Mouse (Mus musculus): ENCODE results near the gene Tcaf3. TPM values are rescaled to one million over a fixed set of nuclear protein-coding genes. Genes with fewer than 3 reads are reported as not detected.

The Tcaf3 gene
- 0.05 TPM in 1 of 2 replicates, not detected in the other for polyA plus RNA-seq (2015; fragmentation: Nextera tagmentation; extraction: Ambion mirVana)

GRCm38 (mm10) chr6:42597592-42597991 lies at the start of gene Tcaf3:
Tcaf3 (minus strand) TSS chr6:42597692.
- H3K4me1 ChIP-seq: no peaks in the 10 kb centered on the region
- no peaks in the 10 kb centered on the region for H3K36me3 ChIP-seq
- 63% methylated on average over 4 of the region's 4 CpGs for WGBS
- H3K9ac ChIP-seq: no peak within 1 kb of the TSS
- H3K9me3 ChIP-seq (replicated peaks): no peaks in the 10 kb centered on the region
- no peaks in the 10 kb centered on the region for H3K27me3 ChIP-seq
- ATAC-seq (ENCODE audit: insufficient number of reproducible peaks, low FRiP score, low TSS enrichment, low read depth): no peak
- H3K4me3 ChIP-seq (replicated peaks): no peak within 1 kb of the TSS
- no peak within 1 kb of the TSS for H3K27ac ChIP-seq (replicated peaks)
- no peak within 1 kb of the TSS for H3K4me2 ChIP-seq (replicated peaks)

- no peak within 1 kb of the TSS for H3K9ac ChIP-seq
- H3K4me2 ChIP-seq (replicated peaks): peak within 1 kb of the TSS; percentile 65
- ATAC-seq (ENCODE audit: insufficient number of reproducible peaks, low FRiP score, low TSS enrichment, low read depth): peak; percentile 97
- H3K9me3 ChIP-seq (replicated peaks): no peaks in the 10 kb centered on the region
- under 1% methylated on average over 23 of the region's 23 CpGs for WGBS
- H3K27ac ChIP-seq (replicated peaks): peak within 1 kb of the TSS; percentile 22; the same call in 1 of the 2 replicates
- H3K27me3 ChIP-seq: no peaks in the 10 kb centered on the region
- H3K4me3 ChIP-seq (replicated peaks): peak within 1 kb of the TSS; percentile 46
- H3K36me3 ChIP-seq: no peaks in the 10 kb centered on the region
- H3K4me1 ChIP-seq: no peaks in the 10 kb centered on the region
Observed at GRCm38 (mm10) chr6:42644912-42645549, 47.5 kb upstream of the Tcaf3 start, which contains the start of gene Tcaf2. Tcaf2 (minus strand) TSS chr6:42645254.

DNA sequence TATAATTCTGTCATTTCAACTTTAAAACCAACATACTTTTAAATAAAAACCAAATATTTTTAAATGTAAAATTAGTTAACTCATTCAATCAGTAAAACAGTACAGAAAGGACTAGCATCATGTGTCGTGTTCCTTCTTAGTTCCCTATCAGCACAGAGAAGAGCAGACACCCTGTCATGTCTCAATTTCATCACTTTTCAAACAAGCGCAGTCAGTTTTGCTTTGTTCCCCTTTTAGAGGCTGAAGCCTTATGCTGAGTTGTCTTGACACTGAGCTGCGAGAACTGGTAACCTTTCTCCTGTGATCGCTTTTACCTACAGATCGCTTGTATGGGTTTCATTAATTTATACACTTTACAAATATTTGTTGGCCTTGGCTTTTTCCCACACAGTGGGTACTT lies 36.9 kb upstream of the Tcaf3 start:
- no peak overlapping the region for H3K4me2 ChIP-seq (replicated peaks)
- no peak overlapping the region for H3K27ac ChIP-seq (replicated peaks)
- H3K9me3 ChIP-seq (replicated peaks): no peaks in the 10 kb centered on the region
- no peak overlapping the region for H3K4me3 ChIP-seq (replicated peaks)
- WGBS: 81% methylated on average over 5 of the region's 5 CpGs
- H3K9ac ChIP-seq: no peak overlapping the region
- no peaks in the 10 kb centered on the region for H3K27me3 ChIP-seq
- no peak for ATAC-seq (ENCODE audit: insufficient number of reproducible peaks, low FRiP score, low TSS enrichment, low read depth)
- no peaks in the 10 kb centered on the region for H3K4me1 ChIP-seq
- H3K36me3 ChIP-seq: no peaks in the 10 kb centered on the region

DNA sequence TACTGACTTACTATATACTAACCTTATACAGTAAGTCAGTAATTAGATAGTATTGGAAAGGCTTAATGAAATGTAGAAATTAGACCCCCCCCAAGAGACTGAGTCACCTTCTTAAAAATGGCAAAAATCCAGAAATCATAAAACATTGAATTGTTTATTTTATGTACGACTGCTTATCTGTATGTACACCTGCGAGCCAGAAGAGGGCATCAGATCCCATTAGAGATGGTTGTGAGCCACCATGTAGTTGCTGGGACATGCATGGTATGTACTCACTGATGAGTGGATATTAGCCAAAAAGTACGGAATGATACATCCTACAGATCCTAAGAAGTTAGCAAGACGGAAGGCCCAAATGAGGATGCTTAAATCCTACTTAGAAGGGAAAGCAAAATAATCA lies 33.9 kb upstream of the Tcaf3 start:
- Histone ChIP-seq H3K27me3 (no peaks in the 10 kb centered on the region), H3K9me3 (replicated peaks) (no peaks in the 10 kb centered on the region), H3K4me3 (replicated peaks) (no peak overlapping the region), H3K27ac (replicated peaks) (no peak overlapping the region), H3K9ac (no peak overlapping the region), H3K4me2 (replicated peaks) (no peak overlapping the region), H3K36me3 (no peaks in the 10 kb centered on the region), H3K4me1 (no peaks in the 10 kb centered on the region)
- WGBS: 76% methylated on average over 4 of the region's 4 CpGs
- ATAC-seq (ENCODE audit: insufficient number of reproducible peaks, low FRiP score, low TSS enrichment, low read depth): no peak

DNA sequence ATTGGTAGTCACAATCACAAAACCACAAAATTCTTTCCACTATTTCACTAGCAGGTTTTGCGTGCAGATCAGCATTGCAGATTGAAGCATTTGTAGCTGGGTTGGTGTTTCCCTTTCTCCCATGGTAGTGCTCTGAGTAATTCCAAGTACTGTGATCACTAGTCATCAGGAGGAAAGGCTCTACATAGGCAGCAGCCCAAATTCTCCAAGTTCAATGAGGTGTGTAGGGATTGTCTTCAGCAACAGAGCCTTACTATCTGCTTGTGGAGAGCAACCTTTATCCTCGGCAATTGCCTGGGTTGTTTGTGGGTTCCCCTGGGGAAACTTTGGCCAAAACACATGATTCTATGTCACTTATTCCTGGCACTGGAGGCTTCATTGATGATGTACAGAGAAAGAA lies 19.4 kb upstream of the Tcaf3 start:
- Histone ChIP-seq H3K9ac (no peak overlapping the region), H3K27me3 (no peaks in the 10 kb centered on the region), H3K4me1 (no peaks in the 10 kb centered on the region), H3K27ac (replicated peaks) (no peak overlapping the region), H3K36me3 (no peaks in the 10 kb centered on the region), H3K4me2 (replicated peaks) (no peak overlapping the region), H3K4me3 (replicated peaks) (no peak overlapping the region), H3K9me3 (replicated peaks) (no peaks in the 10 kb centered on the region)
- 68% methylated on average over 2 of the region's 2 CpGs for WGBS
- ATAC-seq (ENCODE audit: insufficient number of reproducible peaks, low FRiP score, low TSS enrichment, low read depth): no peak

DNA sequence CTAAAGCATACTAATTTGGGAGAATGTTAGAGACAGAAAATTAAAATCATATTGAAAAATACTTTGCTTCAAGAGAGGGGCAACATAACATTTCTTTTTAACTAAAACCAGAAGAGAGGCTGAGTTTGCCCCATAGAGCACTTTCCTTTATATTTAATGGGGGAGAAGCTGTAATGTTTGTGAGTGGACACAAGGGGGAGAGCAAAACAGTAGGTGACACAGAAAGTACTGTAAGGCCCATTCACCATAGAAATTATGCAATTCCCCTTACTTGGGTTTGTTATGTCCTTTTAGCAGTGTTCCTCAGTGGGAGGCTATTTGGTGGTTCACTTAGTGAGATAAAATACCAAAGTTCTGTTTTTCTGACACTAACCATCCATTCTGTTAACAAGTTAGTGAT lies 14.7 kb upstream of the Tcaf3 start:
- H3K9me3 ChIP-seq (replicated peaks): no peaks in the 10 kb centered on the region
- no peak overlapping the region for H3K4me3 ChIP-seq (replicated peaks)
- no peaks in the 10 kb centered on the region for H3K4me1 ChIP-seq
- H3K36me3 ChIP-seq: no peaks in the 10 kb centered on the region
- no peak overlapping the region for H3K9ac ChIP-seq
- no peak overlapping the region for H3K27ac ChIP-seq (replicated peaks)
- H3K27me3 ChIP-seq: no peaks in the 10 kb centered on the region
- no peak overlapping the region for H3K4me2 ChIP-seq (replicated peaks)
- no peak for ATAC-seq (ENCODE audit: insufficient number of reproducible peaks, low FRiP score, low TSS enrichment, low read depth)

DNA sequence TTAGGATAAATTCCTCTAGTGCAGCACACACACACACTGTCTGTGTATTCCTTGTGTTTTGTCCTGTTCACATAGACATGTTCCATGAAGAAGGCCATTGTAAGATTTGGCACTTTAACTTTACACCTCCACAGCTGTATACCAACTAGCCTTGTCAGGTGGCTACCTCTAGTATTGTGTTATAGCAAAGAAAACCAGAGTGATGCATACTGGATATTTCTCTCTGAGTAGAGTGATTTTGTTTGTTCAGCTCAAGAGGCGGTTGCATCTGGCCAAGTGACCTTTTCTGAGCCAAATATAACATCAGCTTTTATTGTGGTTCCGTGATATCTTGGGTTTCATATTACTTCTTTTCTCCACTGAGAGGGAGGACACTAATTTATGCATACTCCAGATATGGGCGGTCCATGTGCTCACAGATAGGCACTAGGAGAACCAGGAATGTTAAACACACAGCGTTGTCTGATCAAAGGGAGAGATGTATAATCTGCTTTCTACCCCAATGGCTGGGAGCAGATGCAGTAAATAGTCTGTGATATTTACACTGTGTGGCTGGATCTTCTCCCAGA lies 13.5 kb upstream of the Tcaf3 start:
- 54% methylated on average over 4 of the region's 4 CpGs for WGBS
- Histone ChIP-seq H3K27ac (replicated peaks) (no peak overlapping the region), H3K9me3 (replicated peaks) (no peaks in the 10 kb centered on the region), H3K4me2 (replicated peaks) (no peak overlapping the region), H3K36me3 (no peaks in the 10 kb centered on the region), H3K4me1 (no peaks in the 10 kb centered on the region), H3K27me3 (no peaks in the 10 kb centered on the region), H3K9ac (no peak overlapping the region), H3K4me3 (replicated peaks) (no peak overlapping the region)
- ATAC-seq (ENCODE audit: insufficient number of reproducible peaks, low FRiP score, low TSS enrichment, low read depth): no peak

DNA sequence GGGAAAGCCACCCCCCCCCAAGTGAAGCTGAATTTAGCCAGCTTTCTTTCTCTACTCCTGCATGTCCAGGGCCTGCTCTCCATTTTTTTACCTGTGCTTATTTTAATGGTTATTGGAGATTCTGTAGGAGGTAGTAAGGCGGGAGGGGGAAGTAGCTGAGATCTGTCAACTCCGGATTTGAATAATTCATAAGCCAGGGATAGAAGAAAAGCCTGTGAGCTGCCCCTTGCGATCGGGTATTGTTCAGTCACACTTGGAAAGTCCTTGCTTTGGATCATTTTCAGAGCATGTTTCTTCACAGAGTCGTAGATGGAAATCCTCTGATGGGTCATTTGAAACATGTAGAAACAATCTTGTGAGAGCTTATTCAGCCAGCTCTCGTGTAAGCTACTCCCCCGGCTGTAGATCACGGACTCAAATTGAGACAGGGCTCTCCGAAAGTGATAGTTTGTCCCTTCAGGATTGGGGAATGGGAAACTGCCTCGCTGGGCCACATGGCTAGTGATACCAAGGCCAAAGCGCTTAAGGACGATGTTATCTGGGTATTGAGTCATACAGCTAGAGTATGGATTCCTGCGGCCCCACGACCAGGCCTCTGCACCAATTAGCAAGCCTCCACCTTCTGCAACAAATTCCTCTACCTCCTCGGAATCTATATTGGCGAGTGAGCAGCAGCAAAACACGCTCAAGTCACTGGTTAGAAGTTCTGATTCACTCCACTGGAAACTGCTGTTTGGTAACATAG lies 4.2 kb downstream of the Tcaf3 start:
- no peaks in the 10 kb centered on the region for H3K4me1 ChIP-seq
- H3K4me2 ChIP-seq (replicated peaks): no peak overlapping the region
- H3K9ac ChIP-seq: no peak overlapping the region
- no peaks in the 10 kb centered on the region for H3K36me3 ChIP-seq
- H3K27me3 ChIP-seq: no peaks in the 10 kb centered on the region
- WGBS: 79% methylated on average over 17 of the region's 17 CpGs
- no peak overlapping the region for H3K27ac ChIP-seq (replicated peaks)
- H3K9me3 ChIP-seq (replicated peaks): no peaks in the 10 kb centered on the region
- no peak overlapping the region for H3K4me3 ChIP-seq (replicated peaks)
- no peak for ATAC-seq (ENCODE audit: insufficient number of reproducible peaks, low FRiP score, low TSS enrichment, low read depth)

- Histone ChIP-seq H3K9me3 (replicated peaks) (no peaks in the 10 kb centered on the region), H3K4me2 (replicated peaks) (no peak overlapping the region), H3K4me3 (replicated peaks) (no peak overlapping the region), H3K27me3 (no peaks in the 10 kb centered on the region), H3K9ac (no peak overlapping the region), H3K36me3 (no peaks in the 10 kb centered on the region), H3K27ac (replicated peaks) (no peak overlapping the region), H3K4me1 (peaks cover 4% of the 10 kb centered on the region)
- ATAC-seq (ENCODE audit: insufficient number of reproducible peaks, low FRiP score, low TSS enrichment, low read depth): no peak
- 81% methylated on average over 5 of the region's 5 CpGs for WGBS
Observed at GRCm38 (mm10) chr6:42586569-42586968, 10.9 kb downstream of the Tcaf3 start.

DNA sequence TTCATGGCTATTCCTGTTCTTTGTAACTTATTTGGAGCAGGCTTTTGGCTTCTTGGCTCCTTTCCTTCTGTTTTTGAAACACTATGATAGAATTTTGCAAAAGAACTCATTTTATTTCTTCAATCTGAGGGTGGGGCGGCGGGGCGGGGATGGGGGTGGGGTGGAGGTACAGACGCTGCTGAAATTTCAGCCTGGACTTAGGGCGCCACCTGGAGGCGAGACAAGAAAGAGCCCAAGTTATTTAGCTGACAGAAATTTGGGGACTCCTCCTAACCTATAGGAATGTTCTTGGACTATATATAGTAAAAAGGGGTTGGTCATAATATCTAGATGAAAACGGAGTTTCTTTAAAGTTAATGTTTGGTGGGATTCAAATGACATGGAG lies 14.0 kb downstream of the Tcaf3 start:
- WGBS: 1% methylated on average over 7 of the region's 7 CpGs
- no peaks in the 10 kb centered on the region for H3K9me3 ChIP-seq (replicated peaks)
- no peak overlapping the region for H3K27ac ChIP-seq (replicated peaks)
- H3K27me3 ChIP-seq: no peaks in the 10 kb centered on the region
- peaks cover 4% of the 10 kb centered on the region for H3K4me1 ChIP-seq
- H3K4me2 ChIP-seq (replicated peaks): peak overlapping the region; percentile 34
- no peaks in the 10 kb centered on the region for H3K36me3 ChIP-seq
- no peak for ATAC-seq (ENCODE audit: insufficient number of reproducible peaks, low FRiP score, low TSS enrichment, low read depth)
- no peak overlapping the region for H3K9ac ChIP-seq
- H3K4me3 ChIP-seq (replicated peaks): no peak overlapping the region

DNA sequence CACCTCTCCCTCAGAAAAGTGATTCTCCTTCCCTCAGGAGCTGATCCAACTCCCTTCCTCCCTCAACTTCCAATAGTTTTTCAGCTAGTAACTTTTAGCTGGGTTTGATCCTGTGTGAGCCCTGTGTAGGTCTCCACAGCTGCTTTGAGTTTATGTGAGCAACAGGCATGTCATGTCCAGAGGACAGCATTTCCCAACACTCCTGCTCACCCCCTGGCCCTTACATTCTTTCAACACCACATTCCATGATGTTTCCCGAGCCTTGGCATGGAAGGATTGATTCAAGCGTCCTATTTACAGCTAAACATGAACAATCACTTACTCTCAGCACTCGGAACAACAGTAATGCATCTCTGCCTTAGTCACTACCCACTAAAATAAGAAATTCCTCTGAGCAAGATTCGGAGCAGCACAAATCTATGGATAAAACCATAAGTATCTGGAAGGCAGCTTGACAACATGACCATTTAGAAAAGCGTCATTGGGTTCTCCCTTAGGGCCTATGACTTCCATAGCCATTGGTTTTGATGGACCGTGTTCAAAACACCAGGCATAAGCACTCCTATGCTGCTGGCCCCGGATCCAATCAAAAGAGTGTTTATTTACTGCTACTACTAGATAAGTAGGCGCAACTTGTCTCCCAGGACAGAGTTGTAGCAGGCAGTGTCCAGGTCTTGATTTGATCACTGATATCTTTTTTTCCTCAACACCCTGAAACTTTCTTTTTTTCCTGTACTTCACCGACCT lies 14.6 kb downstream of the Tcaf3 start:
- H3K4me1 ChIP-seq: peaks cover 4% of the 10 kb centered on the region
- 49% methylated on average over 9 of the region's 9 CpGs for WGBS
- no peak for ATAC-seq (ENCODE audit: insufficient number of reproducible peaks, low FRiP score, low TSS enrichment, low read depth)
- peak overlapping the region; percentile 34 for H3K4me2 ChIP-seq (replicated peaks)
- no peak overlapping the region for H3K27ac ChIP-seq (replicated peaks)
- H3K36me3 ChIP-seq: no peaks in the 10 kb centered on the region
- H3K9me3 ChIP-seq (replicated peaks): no peaks in the 10 kb centered on the region
- no peak overlapping the region for H3K9ac ChIP-seq
- no peaks in the 10 kb centered on the region for H3K27me3 ChIP-seq
- H3K4me3 ChIP-seq (replicated peaks): no peak overlapping the region

All from embryonic facial prominence, embryonic 15.5 days (tissue).